Mouse (Mus musculus): ENCODE results near the gene Kdm6a.

The Kdm6a gene

DNA sequence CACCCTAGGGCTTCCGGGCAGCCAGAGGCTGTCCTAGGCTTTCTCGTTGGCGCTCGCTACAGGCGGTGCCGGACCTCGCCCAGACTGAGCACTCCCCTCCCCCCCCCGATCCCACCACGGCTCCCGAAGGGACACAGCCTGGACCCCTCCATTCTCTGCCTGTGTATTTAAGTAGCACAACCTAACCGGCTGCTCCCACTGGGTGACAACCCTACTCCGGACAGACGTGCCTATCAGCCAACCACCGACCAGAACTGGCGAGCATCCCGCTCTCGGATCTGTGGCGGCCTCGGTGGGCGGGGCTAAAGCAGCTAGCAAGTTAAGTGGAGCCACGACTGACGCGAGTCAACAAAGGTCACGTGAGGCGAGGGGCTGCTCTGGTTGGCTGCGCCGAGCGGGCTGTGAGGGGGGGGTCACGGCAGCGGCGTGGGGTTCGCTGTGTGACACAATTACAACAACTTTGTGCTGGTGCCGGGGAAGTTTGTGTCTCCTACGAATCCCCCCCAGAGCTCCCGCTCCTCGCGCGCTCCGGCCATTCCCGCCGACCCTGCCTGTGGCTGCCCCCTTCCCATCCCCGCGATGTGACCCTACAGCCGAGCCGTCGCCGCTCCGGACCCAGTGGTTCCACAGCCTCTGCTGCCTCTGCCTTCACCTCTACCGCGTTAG is at the start of gene Kdm6a:
Kdm6a (plus strand) TSS at position 384 of the 666 bp plus-strand sequence.
- peak; percentile 100 for DNase-seq

- DNase-seq: no peak
Measured at GRCm38 (mm10) chrX:18145557-18145956, 16.8 kb upstream of the Kdm6a start, which contains the start of gene Dusp21. Gene Dusp21, plus strand, starts transcription at chrX:18145857.

DNA sequence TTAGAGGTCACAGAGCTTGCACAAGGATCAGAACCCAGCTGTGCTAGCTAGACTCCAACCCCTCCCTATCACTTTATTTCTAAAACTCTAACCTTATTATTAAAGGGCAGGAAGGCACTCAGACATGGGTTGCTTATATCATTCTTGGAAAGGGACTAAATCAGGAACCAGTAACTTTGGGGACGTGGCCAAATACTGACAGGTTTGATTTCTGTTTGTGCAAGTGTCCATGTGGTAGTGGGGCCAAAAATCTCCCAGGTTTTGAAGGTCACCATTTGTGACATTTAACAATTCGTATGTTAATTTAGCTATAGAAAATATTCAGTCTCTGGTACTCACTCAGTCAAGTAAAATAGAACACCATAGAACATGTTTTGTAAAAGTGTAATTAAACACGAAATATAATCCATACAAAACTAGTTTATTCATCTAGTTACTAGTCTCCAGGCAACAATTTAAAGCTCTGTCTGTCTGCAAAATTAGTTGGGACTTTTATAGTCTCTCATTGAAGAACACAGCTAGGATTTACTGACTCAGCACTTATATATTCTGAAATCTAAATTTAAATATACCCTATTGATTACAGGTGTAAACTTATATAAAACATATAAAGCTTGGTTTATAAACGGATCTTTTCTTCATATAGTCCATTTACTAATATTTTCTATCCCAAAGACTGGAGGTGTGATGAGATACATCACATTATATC is 1.5 kb upstream of the Kdm6a start:
- DNase-seq: peak; percentile 65

DNA sequence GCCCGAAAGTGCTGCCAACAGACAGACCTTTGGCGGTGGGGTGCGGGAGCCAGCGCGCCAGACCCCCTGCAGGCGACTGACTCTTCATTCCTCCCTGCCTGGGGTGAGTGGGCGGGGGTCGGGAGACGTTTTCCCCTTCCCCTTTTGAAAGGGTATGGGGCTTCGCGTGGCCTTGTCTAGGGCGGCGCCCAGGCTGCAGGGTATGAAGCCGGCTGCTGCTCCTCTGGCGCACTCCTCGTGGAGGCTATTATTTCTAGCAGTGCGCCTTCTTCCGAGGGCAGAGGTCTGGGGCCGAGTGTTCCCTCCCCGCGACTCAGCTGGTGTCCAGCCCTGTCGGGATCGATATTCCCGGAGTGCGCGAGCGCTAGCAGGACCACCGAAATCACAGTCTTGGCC is 581 bp upstream of the Kdm6a start:
- DNase-seq: peak; percentile 87

- no peak for DNase-seq
Measured at GRCm38 (mm10) chrX:18162861-18163731, 721 bp downstream of the Kdm6a start.

GRCm38 (mm10) chrX:18163917-18164624 is 1.7 kb downstream of the Kdm6a start:
- peak; percentile 52 for DNase-seq

- no peak for DNase-seq
Measured at GRCm38 (mm10) chrX:18165121-18165520, 2.7 kb downstream of the Kdm6a start.

GRCm38 (mm10) chrX:18166961-18167360 is 4.6 kb downstream of the Kdm6a start:
- peak; percentile 16 for DNase-seq

DNA sequence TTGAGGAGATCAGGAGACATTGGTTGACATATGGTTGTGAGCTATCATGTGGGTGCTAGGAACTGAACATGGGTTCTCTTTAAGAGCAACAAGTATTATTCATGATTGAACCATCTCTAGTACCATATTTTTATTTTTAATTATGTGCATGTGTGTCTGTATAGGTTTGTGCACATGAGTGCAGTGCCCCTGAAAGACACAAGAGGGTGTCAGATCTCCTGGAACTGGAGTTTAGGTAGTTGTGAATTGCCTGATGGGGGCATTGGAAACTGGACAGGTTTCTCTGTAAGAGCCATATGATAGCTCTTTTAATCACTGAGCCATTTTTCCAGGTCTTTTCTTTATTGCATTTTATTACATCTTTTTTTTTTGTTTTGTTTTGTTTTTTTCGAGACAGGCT is 6.6 kb downstream of the Kdm6a start:
- no peak for DNase-seq

DNA sequence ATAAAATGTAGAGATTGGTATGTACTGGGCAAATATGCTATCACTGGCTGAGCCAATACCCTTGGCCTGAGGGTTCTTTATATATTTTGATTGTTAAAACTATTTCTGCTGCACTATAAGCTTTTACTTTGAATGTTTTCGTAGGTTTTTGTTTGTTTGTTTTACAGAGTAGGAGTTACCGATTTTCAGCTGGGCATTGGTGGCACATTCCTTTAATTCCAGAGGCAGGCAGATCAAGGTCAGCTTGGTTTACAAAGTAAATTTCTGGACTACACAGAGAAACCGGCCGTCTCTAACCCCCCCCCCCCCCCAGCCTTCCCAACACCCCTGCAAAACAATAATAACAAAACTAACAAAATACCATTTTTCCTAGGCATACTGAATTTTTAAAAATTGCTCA is 12.5 kb downstream of the Kdm6a start:
- no peak for DNase-seq

DNA sequence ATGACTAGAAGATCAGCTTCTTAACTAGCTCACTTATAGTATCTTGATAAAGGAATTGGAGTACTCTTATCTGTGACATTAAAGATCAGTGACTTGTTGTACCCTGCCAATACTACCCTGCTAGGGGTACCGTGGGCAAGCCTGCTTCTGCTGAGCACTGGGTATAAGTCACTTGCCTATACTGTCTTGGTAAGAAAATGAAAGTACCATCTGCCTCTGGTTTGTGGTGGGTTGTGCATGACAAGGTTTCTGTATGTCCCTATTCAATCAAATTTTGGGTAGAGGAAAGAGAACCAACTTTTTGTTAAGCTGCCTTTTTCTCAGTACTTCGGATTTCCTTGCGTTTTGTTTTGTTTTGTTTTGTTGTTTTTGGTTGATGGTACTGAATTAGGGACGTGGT is 15.4 kb downstream of the Kdm6a start:
- DNase-seq: no peak

DNA sequence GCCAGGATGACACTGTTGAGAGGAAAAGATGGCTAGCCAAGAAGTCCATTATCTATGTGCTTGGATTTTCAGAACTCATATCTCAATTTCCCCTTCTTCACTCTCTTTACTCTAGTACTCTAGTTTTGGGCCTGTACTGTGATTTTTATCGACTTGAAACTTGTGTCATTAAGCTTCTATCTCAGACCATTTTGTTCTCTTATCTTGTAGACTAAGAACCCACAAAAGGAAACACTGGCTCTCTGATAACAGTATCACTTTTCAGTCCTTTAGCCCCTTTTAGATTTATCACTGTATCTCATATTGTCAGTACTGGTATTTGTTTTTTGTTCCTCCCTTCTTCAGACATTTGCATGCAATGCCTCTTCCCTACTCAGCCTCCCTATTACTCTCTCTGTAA is 17.1 kb downstream of the Kdm6a start:
- no peak for DNase-seq

DNA sequence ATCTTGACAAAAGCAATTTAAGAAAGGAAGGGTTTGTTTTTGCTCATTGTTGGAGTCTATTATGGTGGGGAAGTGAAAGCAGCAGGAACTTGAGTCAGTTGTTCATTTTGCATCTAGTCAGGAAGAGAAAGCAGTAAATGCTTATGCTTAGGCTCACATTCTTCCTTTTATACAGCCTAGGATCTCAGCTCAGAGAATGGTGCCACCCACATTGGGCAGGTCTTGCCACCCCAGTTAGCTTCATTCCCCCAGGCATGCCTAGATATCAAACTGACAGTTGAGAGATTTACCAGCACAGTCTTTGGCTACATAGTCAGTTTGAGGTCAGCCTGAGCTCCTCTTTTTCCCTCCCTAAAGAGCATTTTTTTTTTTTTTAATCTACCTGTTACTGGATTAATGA is 24.8 kb downstream of the Kdm6a start:
- DNase-seq: no peak

- DNase-seq: no peak
Measured at GRCm38 (mm10) chrX:18188293-18188692, 25.9 kb downstream of the Kdm6a start.

- no peak for DNase-seq
Measured at GRCm38 (mm10) chrX:18239572-18239971, 77.2 kb downstream of the Kdm6a start.

GRCm38 (mm10) chrX:18250621-18251020 is 88.2 kb downstream of the Kdm6a start:
- no peak for DNase-seq

DNA sequence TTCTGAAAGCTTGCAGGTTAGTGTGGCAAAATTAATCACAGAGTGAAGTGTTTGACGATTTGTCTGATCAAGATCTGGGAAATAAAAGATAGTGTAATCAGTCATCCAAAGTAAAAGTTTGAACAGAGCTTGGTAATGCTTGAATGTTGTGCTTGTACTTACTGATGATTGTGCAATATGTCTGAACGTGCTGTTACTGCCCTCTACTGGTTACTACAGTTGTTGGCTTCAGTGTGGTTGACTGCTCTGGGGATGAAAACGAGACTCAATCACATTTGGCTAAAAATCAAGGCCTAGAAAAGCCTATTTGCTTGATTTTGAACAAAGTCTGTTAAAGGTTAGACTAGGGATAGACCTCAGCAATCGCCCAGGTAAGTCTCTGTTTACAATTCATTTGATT is 92.4 kb downstream of the Kdm6a start:
- DNase-seq: peak; percentile 86

GRCm38 (mm10) chrX:18258238-18258809 is 95.9 kb downstream of the Kdm6a start:
- peak; percentile 57 for DNase-seq

DNA sequence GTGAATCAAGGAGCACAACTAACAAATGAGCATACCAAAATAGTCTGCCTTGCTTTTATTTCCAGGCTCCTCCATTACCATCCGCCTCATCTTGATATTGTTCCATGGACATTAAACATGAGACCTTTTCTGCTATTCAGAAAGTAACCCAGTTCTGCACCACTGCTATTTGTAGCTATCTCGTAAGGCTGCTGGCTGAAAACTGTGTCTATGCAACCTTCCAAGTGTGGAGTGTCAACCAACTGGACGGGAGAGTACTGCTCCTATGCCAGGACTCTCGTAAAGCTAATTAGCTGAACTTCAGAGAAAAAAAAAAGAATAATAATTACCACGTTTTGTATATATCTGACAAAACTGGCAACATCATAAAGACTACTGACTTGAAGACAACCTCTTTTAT is 116.2 kb downstream of the Kdm6a start:
- DNase-seq: no peak

DNA sequence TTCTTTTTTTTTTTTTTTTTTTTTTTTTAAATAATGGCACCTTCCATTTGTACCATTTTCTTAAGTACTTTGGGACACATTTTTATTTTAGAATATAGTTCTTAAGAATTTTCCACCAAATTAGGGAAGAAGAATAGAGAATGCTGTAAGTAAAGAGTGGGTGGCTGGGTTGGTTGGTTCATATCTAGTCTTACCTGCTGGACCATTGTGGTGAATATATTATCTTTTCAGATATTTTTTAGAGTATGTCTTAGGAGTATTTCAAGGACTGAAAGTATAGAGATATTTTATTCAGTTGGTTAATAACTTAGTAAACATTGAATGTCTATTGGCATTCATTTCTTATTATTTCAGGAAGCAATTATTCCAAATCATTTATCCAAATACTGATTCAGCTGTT is 117.8 kb downstream of the Kdm6a start:
- DNase-seq: no peak
